Mouse (Mus musculus) cerebellum, adult 2 months (tissue): ENCODE measurements around the gene Ift122.

Source experiments
- CTCF ChIP-seq: fragments of 200-500 bp; IDR thresholded peaks from 2 replicates; pipeline ENCODE4 v1.5.1; 2011; ENCODE audit warnings: low read depth, mild to moderate bottlenecking, control low read depth, low read length, moderate library complexity, borderline replicate concordance; ENCODE audit not compliant: insufficient read depth
- POLR2A ChIP-seq: fragments of 200-500 bp; IDR thresholded peaks from 2 replicates; pipeline ENCODE4 v1.6.1; 2011; ENCODE audit warnings: low read length, control low read depth, borderline replicate concordance; ENCODE audit not compliant: insufficient read depth

DNA sequence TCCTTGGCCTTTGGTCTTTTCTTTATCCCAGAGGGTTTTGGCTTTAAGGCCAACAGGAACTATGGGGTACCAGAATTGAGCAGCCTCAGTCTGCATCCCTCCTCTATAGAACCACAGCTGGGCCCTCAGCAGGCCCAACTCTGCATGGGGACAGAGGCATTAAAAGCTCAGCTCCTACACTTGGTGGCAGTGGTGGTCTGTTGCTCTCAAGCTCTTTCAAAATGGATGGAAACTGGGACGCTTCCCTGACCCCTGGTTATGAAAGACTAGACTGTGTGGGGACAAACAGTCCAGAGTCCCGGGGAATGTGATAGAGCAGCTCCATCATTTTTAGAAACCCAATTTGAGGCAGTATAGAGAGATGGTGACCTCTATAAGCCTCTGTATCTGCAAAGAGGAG is 84.7 kb downstream of the Ift122 start:
- TF ChIP-seq CTCF: no peak
- TF ChIP-seq POLR2A: no peak
